Mouse (Mus musculus) hindbrain, embryonic 16.5 days (tissue): ENCODE data around the gene Mis12. TPM values are rescaled to one million over a fixed set of nuclear protein-coding genes. Genes with fewer than 3 reads are reported as not detected.

ENCODE experiments used
- ATAC-seq: fragments of 200-750 bp; cut with Nextera tagmentation; 2 replicates; pipeline ENCODE4 v1.8.0; 2017; ENCODE audit warnings: moderate TSS enrichment, moderate library complexity
- H3K27ac ChIP-seq: fragments of 300-500 bp; sonication (generic); 2 replicates; pipeline ENCODE4 v1.5.1; 2014; ENCODE audit warnings: low read depth, mild to moderate bottlenecking, control low read depth, low read length, moderate library complexity
- H3K27me3 ChIP-seq: fragments of 300-500 bp; sonication (generic); replicated peaks from 2 replicates; pipeline ENCODE4 v1.6.1; 2014; ENCODE audit warnings: low read length; ENCODE audit not compliant: control insufficient read depth, insufficient read depth
- H3K36me3 ChIP-seq: fragments of 300-500 bp; sonication (generic); 2 replicates; pipeline ENCODE4 v1.6.1; 2014; ENCODE audit warnings: mild to moderate bottlenecking, low read length, moderate library complexity, mixed read lengths; ENCODE audit not compliant: control insufficient read depth, insufficient read depth
- H3K4me1 ChIP-seq: fragments of 300-500 bp; sonication (generic); 2 replicates; pipeline ENCODE4 v1.6.1; 2014; ENCODE audit warnings: low read depth, low read length; ENCODE audit not compliant: control insufficient read depth, insufficient read depth
- H3K4me2 ChIP-seq: fragments of 300-500 bp; sonication (generic); 2 replicates; pipeline ENCODE4 v1.6.1; 2014; ENCODE audit warnings: mild to moderate bottlenecking, low read length, control low read depth, moderate library complexity
- H3K4me3 ChIP-seq: fragments of 300-500 bp; sonication (generic); 2 replicates; pipeline ENCODE4 v1.5.1; 2014; ENCODE audit warnings: mild to moderate bottlenecking, low read length, control low read depth, moderate library complexity
- H3K9ac ChIP-seq: fragments of 300-500 bp; sonication (generic); 2 replicates; pipeline ENCODE4 v1.6.1; 2014; ENCODE audit warnings: low read depth, mild to moderate bottlenecking, control low read depth, low read length, moderate library complexity
- H3K9me3 ChIP-seq: fragments of 300-500 bp; sonication (generic); 2 replicates; pipeline ENCODE4 v1.6.1; 2014; ENCODE audit warnings: mild to moderate bottlenecking, low read length, moderate library complexity; ENCODE audit not compliant: control insufficient read depth
- WGBS: fragments of 180-500 bp; shearing (Covaris S2); extraction: QIAGEN DNeasy Blood & Tissue Kit; methylation state at CpG from one replicate; pipeline ENCODE4 v1.1.7; 2014; 5-methylcytosine and 5-hydroxymethylcytosine counted together
- polyA plus RNA-seq: library from polyadenylated mRNA; unstranded; fragments of >200 nt; fragmentation: Nextera tagmentation; extraction: Ambion mirVana; gene quantifications from 2 replicates; pipeline ENCODE4 v1.2.1, GENCODE M21; 2015

Mis12 gene
- polyA plus RNA-seq, 1 experiment from 2014 or later: 32.3 TPM

DNA sequence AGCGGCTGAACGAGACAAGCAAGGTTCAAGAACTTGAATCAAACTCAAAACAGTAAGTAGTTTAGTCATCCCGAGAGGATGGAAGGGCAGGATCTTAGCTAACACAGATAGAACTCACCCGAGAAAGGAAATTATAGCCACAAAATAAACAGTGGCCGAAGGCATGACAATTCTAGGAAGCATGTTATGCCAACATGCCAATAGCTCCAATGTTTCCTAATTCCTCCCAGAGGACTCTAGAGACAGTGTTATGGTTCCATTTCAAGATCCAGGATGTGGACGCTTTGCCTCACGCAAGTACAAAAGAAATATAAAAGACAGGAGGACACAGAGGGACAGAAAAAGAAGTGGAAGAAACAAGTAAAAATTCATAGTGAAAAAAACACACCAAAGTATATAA is 11.6 kb upstream of the Mis12 start:
- no peak overlapping the region for H3K9ac ChIP-seq
- H3K4me3 ChIP-seq: no peak overlapping the region
- 93% methylated on average over 7 of the region's 7 CpGs for WGBS
- no peak for ATAC-seq
- H3K9me3 ChIP-seq: no peaks in the 10 kb centered on the region
- H3K27ac ChIP-seq: no peak overlapping the region
- peaks cover 10% of the 10 kb centered on the region for H3K4me1 ChIP-seq
- no peak overlapping the region for H3K4me2 ChIP-seq
- no peaks in the 10 kb centered on the region for H3K27me3 ChIP-seq
- peaks cover 36% of the 10 kb centered on the region for H3K36me3 ChIP-seq

DNA sequence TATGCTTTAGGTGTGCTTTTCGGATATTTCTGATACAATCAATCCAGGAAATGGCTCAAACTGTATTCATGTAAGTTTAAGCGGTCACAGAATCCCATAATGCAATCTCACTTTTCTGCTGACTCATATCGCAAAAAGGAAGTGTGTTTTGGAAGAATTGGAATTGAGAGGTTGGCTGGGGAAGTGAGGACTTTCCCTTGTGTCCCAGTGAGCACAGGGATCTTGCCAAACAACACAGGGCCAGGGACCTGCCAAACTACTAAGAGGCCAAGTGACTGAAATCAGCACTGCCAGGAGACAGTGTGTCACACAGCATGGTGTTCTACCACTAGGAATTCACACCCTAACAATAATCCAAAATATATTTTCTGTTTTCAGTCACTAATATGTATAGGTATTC is 11.1 kb upstream of the Mis12 start:
- Histone ChIP-seq H3K36me3 (peaks cover 36% of the 10 kb centered on the region), H3K4me1 (peaks cover 6% of the 10 kb centered on the region), H3K9me3 (no peaks in the 10 kb centered on the region), H3K27me3 (no peaks in the 10 kb centered on the region), H3K4me2 (no peak overlapping the region), H3K4me3 (no peak overlapping the region), H3K27ac (no peak overlapping the region), H3K9ac (no peak overlapping the region)
- WGBS: 96% methylated on average over 3 of the region's 3 CpGs
- ATAC-seq: no peak

DNA sequence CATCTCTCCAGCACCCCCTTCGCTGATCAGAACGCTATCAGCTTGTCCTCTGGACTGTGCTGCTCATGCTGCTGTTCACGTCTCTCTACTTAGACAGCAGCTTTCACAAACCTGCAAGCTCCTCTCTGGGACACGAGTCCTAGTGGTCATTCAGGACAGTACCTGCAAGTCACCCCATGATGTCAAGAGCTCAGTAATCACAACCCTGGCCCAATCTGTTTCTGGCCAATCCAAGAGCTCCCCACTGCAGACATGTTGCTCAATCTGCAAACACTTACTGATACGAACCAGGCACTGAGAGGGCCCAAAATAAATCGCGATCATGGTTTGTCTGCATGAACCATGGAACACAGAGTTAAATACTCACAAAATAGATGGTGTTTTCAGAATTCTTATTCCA is 6.7 kb upstream of the Mis12 start:
- Histone ChIP-seq H3K4me2 (no peak overlapping the region), H3K9me3 (no peaks in the 10 kb centered on the region), H3K27me3 (no peaks in the 10 kb centered on the region), H3K4me3 (no peak overlapping the region), H3K27ac (no peak overlapping the region), H3K36me3 (peaks cover 34% of the 10 kb centered on the region), H3K9ac (no peak overlapping the region), H3K4me1 (peaks cover 14% of the 10 kb centered on the region)
- ATAC-seq: no peak
- WGBS: 97% methylated on average over 7 of the region's 7 CpGs

DNA sequence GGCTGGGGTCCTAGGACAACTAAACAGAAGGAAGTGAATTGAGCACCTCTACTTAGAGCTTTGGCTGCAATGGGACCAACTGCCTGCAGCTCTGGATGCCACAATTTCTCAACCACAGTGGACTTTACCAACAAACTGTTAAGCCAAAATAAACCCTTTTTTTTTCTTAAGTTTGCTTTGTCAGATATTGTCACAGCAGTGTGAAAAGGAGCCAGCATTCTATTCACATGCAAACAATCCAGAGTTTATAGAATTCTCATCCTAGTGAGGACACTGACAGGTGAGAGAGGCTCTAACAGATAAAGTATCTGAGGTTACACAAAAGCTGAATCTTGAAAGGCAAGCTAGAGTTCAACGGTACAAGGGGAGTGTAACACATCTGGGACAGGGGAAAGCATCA is 2.4 kb upstream of the Mis12 start:
- whole genome bisulfite sequencing: 87% methylated on average over 1 of the region's 1 CpGs

DNA sequence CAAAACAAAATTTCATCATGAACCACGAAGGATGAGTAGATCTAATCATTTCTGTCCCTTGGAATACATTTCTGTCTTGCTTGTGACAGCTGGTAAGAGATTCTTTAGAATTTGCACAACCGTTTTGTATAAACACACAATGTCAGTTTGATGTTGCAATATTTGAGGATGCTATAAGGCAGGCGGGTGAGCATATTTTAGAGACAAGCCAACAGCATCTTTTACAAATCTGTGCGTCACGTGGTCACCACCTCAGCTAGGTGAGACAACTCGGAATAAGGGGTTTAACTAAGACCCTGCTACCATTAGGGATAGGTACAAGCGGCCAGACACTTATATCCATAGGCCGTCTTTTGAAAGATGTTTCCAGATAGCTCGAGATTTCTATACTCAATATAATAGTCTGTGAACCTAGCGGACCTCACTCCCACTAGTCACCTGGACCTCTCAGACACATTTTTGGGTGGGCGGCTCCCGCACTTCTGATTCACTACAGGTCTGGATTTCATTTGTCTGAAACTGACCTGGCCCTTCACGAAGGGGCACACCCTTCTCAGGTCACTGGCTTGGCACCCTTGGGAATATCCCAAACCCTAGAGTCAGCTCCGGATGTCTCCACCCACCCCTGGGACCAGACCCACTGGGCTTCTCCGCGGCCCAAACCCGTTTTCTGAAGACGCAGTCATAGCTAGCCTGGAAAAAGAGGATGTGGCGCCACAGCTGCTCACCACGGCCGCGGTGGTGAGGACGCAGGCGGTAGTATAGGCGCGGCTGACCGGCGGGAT is 803 bp upstream of the Mis12 start:
- Histone ChIP-seq H3K9me3 (no peaks in the 10 kb centered on the region), H3K4me2 (peak overlapping the region; percentile 73), H3K4me1 (peaks cover 32% of the 10 kb centered on the region), H3K36me3 (0 out of 2 replicates have a peak, but pooled peaks cover 3% of the 10 kb centered on the region), H3K4me3 (peak overlapping the region; percentile 68), H3K27me3 (no peaks in the 10 kb centered on the region), H3K9ac (peak overlapping the region; percentile 79), H3K27ac (peak overlapping the region; percentile 72)
- no peak for ATAC-seq
- WGBS: 4% methylated on average over 28 of the region's 28 CpGs

More for the DNA sequence above, 2.4 kb upstream of the Mis12 start:
- Histone ChIP-seq H3K4me3 (no peak overlapping the region), H3K27ac (no peak overlapping the region), H3K27me3 (no peaks in the 10 kb centered on the region), H3K36me3 (peaks cover 9% of the 10 kb centered on the region; the same call in 1 of the 2 replicates), H3K9me3 (no peaks in the 10 kb centered on the region), H3K4me1 (peaks cover 27% of the 10 kb centered on the region), H3K4me2 (no peak overlapping the region), H3K9ac (no peak overlapping the region)
- ATAC-seq: no peak

DNA sequence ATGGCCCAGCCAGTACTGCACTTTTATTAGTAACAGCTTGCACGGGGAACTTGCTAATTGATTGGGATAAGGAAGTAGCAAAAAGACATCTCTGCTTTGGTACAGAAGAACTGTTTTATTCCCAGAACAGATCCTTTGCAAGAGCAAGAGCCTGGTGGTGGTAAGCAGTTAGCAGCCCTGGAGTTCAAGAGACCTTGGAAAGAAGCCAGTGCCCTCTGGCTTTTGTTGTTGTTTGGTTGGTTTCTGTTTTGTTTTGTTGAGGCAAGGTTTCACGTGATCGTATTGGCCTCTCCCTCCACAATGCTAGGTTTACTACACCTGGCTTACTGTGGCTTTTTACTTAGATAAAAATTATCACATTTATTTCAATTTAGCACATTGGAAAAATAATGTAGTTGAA is 8.9 kb downstream of the Mis12 start:
- Histone ChIP-seq H3K9ac (no peak overlapping the region), H3K4me1 (peaks cover 9% of the 10 kb centered on the region), H3K36me3 (peaks cover 22% of the 10 kb centered on the region), H3K27me3 (no peaks in the 10 kb centered on the region), H3K4me2 (no peak overlapping the region), H3K4me3 (no peak overlapping the region), H3K9me3 (no peaks in the 10 kb centered on the region), H3K27ac (no peak overlapping the region)
- 76% methylated on average over 3 of the region's 3 CpGs for WGBS
- no peak for ATAC-seq

DNA sequence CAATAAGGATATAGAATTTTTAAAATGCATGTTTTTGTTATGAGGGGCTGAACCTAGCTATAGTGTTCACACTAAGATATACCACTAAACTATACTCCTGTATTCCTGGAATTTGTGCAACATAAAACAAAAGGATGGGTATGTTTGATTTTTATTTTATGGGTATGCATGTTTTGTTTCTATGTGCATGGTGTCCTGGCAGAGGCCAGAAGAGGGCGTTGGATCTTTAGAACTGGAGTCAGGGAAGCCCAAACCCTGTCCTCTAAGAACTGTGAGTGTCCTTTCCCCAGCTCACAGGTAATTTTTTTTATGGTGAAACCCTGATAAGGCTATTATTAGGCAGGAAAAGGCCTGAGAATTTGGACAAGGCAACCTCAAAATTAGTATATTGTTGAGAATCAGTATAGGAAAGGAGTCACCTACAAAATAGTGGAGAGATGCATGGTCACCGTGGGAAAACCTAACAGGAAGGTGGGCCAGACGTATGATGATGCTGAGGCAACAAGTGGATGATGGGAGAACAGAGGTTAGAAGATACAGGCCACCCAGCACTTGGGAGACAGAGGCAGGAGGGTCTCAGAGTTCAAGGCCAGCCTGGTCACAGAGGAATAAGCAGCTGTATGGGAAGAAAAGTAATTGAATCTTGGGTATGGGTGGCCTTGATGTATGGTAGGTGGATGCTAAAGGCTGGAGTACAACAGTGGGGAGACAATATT is 10.2 kb downstream of the Mis12 start:
- no peak overlapping the region for H3K27ac ChIP-seq
- H3K4me3 ChIP-seq: no peak overlapping the region
- no peaks in the 10 kb centered on the region for H3K9me3 ChIP-seq
- 71% methylated on average over 3 of the region's 3 CpGs for WGBS
- ATAC-seq: no peak
- H3K4me2 ChIP-seq: no peak overlapping the region
- no peaks in the 10 kb centered on the region for H3K27me3 ChIP-seq
- H3K4me1 ChIP-seq: peaks cover 12% of the 10 kb centered on the region
- H3K9ac ChIP-seq: no peak overlapping the region
- H3K36me3 ChIP-seq: peaks cover 22% of the 10 kb centered on the region

DNA sequence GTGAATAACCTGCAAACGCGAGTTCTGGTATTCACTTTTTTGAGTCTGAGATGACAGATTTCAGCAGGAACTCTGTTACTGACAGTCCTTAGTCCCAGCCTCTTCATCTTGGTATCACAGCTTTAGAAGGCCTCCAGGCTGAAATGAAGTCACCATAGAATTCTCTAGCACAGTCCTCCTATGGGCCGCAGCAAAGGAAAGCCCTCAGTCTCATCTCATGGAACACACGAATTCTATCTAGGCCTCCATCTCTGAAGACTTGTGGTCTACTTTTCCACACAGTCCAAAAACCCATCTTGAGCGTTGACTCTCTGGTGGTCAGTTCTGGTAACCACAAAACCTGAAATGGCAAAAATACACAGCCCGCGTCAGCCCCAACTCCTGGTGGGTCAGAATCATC is 12.7 kb downstream of the Mis12 start:
- whole genome bisulfite sequencing: 45% methylated on average over 7 of the region's 7 CpGs

DNA sequence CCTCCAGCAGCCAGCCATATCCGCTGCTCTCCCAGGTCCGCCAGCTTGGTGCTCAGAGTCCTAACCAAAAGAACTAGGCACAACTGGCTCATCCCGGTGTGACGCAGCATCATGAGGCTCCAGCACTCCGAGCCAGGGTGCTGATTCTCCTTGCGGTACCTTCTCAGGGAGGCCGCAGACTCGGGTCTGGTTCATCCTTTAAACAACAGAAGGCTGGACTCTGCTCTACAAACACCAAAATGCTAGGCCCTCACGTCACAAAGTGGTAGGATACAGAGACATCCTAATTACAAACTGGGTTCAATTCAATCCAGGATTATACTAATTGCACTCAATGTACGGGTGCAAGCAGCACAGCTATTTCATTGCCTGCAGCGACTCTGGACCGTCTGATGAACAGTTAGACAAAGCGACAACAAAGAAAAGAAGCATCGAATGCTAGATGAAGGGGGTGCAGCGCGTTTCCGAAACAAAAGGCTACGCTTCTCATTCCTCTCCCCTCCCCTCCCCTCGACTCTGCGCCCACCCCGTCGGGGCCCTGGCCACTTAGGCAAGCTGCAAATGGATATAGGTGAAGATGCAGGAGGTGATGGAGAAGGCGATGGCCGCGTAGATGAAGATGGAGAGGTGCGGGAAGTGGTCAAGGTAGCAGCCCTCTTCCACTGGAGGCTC is 13.2 kb downstream of the Mis12 start:
- WGBS: 4% methylated on average over 26 of the region's 26 CpGs

More for the DNA sequence above, 12.7 kb downstream of the Mis12 start:
- ATAC-seq: no peak
- H3K36me3 ChIP-seq: peaks cover 4% of the 10 kb centered on the region
- peak overlapping the region; percentile 97 for H3K27ac ChIP-seq
- H3K9ac ChIP-seq: peak overlapping the region; percentile 84
- H3K4me2 ChIP-seq: peak overlapping the region; percentile 69
- peak overlapping the region; percentile 72 for H3K4me3 ChIP-seq
- no peaks in the 10 kb centered on the region for H3K9me3 ChIP-seq
- peaks cover 12% of the 10 kb centered on the region for H3K4me1 ChIP-seq
- no peaks in the 10 kb centered on the region for H3K27me3 ChIP-seq

More for the DNA sequence above, 13.2 kb downstream of the Mis12 start:
- Histone ChIP-seq H3K27me3 (no peaks in the 10 kb centered on the region), H3K9me3 (no peaks in the 10 kb centered on the region), H3K4me3 (peak overlapping the region; percentile 72), H3K4me1 (peaks cover 12% of the 10 kb centered on the region), H3K27ac (peak overlapping the region; percentile 97), H3K36me3 (peaks cover 1% of the 10 kb centered on the region), H3K4me2 (peak overlapping the region; percentile 69), H3K9ac (peak overlapping the region; percentile 84)
- ATAC-seq: peak; percentile 35
